Mouse (Mus musculus): ENCODE results near the gene Cd5.

Gene Cd5

DNA sequence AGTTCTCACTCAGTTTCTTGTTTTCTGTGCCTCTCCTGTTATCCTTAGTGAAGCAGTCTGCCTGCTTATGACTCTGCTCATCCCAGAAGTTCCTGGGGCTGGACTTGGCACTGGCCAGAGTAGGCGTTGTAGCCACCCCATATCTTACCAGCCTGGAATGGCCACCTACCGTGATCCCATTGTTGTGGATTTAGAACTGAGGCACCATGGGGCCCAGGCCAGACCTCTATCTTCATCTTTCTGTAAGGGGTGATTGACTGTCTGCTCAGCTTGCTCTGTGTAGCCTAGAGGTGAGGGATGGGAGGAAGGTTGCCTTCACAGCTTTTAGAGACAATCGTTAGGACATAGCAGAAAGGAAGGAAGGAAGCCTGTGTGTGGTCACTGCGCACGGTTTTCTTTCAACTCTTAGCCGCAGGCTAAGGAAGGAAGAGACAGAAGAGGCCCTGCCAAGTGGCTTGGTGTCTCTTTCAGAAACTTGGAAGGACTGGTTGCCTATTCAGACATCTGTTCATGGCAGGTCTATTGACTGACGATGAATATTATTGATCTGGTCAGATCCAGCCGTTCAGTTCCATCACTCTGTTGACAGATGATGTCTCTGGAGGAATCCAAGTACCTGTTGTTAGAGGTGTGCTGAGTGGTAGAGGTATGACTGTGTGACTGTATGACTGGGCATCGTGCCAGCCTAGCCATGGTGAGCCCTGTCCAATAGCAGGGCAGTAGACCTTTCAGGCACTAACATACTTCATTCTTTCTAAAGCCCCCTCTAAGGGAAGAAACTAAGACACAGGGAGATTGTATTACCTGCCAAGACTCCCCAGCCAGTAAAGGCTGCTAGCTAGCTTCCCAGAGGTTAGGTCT is 40.4 kb downstream of the Cd5 start:
- no peak for DNase-seq

DNA sequence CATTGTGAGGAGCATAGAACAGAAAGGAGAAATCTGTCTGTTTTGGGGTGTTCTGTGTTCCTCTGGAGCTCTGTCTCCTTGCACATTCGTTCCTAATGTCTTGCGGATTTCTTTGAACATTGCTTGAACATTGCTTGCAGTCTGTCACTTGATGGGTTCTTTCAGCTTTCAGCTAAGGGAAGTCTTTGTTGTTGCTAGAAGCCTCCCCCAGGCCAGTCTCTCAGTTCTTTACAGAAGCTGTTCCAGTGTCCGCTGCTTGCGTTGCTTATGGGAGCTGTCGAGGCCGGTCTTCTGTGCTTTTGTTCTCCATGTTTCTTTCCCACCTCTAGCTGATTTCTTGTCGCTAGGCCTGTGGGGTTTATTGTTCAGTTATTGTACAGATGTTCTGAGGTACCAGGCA is 43.0 kb downstream of the Cd5 start:
- no peak for DNase-seq

- no peak for DNase-seq
Observed at GRCm38 (mm10) chr19:10693926-10694682, 44.7 kb downstream of the Cd5 start.

- no peak for DNase-seq
Observed at GRCm38 (mm10) chr19:10692361-10692760, 46.4 kb downstream of the Cd5 start.

DNA sequence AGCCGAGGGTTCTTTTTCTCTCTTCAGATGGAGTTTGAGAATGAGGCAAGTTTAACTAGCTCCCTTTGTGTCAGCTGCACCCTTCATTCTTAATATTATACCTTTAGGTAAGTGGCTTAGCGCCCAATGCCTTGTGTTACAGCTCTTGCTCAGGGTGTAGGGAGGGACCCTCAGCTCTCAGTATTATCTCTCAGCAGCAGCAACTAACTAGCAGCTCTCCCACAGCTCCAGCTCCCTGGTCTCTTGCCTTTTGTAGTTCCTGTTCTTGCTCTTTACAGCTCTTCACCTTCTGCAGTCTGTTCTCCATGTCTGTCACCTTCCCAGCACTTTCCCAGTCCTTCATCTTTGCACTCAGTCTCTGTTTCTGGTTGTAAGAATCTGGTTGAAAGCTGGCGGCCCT is 47.1 kb downstream of the Cd5 start:
- no peak for DNase-seq

DNA sequence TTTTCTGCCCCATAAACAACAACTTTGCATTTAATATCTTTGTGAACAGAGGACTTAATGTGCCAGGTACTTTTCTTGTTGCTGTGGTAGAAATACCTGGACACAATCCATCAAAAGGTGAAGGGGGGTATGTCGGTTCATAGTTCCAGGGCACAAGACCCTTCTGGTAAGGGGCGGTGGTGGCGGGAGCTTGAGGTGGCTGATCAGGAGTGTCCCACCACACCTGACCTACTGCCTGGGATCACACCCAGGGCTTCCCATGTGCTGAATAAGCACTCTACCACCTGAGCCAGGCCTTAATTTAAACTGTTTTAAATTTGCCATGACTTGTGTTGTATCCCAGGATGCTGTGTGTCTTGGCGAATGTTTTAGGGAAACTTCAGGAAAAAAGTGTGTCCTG is 47.7 kb downstream of the Cd5 start:
- DNase-seq: no peak

DNA sequence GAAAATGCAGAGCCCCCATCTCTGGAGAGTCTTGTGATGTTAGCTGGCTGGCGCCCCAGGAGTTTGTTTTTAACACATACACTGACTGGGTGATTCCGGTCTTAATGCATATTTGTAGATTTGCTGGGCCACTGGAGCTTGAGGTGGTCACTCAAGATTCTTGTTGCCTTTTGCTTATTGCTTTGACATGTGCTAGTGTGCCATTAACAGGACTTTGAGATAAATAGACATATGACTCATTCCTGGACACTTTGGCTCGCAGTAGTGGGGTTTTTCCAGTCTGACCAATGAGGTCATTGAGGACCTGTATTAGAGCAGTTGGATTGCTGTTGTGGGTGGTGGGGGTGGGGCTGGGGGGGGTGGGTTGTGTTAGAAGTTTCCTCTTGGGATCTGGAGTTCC is 48.5 kb downstream of the Cd5 start:
- no peak for DNase-seq

GRCm38 (mm10) chr19:10689470-10690166 is 49.2 kb downstream of the Cd5 start:
- DNase-seq: no peak

DNA sequence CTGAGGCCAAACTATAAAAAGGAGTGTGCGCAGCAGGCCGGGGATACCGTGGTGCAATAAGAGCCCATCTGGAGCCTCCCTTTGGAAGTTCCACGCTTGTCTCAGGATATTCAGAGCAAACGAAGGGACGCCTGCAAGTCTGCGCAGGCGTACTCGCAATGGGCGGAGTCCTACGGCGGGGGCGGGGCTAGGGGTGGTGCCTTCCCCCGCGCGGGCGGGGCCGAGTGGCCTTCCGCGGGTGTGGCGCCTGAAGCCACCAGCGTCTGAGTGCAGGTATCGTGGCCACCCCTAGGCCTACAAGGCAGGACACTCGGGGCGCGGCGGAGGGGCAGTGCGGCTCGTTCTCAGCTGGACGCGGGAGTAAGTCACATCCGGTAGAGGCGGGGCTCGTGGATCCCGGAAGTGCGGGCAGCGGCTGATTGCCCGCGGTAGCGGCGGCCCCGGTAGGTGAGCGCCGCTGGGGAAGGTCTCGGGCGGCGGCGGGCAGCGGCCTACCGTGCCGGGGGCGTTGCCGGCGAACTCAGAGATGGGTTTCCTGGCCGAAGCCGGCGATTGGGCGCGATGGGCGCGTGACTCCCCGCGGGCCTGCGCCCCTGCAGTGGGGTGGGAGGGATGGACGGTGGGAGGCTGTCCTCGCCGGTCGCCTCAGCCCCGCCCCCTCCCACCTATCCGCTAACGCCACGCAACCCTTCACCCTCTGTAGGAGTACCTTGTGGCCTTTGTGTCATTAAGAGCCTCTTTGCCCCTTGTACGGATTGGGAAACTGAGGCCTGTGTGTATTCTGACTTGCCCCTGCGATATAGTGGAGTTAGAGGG is 50.1 kb downstream of the Cd5 start, which contains the start of gene Vps37c:
Vps37c (plus strand) TSS at position 199 of the 816 bp plus-strand sequence.
- peak; percentile 92 for DNase-seq

GRCm38 (mm10) chr19:10685727-10686126 is 53.1 kb downstream of the Cd5 start:
- DNase-seq: no peak

- no peak for DNase-seq
Observed at GRCm38 (mm10) chr19:10685081-10685480, 53.7 kb downstream of the Cd5 start.

- no peak for DNase-seq
Observed at GRCm38 (mm10) chr19:10681571-10681970, 57.2 kb downstream of the Cd5 start.

DNA sequence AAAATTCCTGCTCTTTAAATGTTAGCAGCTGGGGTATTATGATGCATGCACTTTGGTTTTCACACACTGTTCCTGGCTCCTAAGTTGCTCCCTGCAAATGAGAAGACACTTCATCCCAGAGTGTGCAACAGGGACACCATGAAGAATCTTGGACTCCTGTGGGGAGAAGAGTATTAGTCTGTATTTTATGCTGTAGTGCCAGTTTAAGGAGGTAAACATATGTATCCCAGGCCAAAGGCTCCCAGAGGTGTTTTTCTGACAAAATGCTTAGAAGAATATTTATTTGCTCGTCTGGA is 60.1 kb downstream of the Cd5 start:
- DNase-seq: no peak

- peak; percentile 91 for DNase-seq
Observed at GRCm38 (mm10) chr19:10677915-10678771, 60.7 kb downstream of the Cd5 start, which contains the start of gene Pga5. TSS of gene Pga5 (minus strand) at chr19:10678071.

DNA sequence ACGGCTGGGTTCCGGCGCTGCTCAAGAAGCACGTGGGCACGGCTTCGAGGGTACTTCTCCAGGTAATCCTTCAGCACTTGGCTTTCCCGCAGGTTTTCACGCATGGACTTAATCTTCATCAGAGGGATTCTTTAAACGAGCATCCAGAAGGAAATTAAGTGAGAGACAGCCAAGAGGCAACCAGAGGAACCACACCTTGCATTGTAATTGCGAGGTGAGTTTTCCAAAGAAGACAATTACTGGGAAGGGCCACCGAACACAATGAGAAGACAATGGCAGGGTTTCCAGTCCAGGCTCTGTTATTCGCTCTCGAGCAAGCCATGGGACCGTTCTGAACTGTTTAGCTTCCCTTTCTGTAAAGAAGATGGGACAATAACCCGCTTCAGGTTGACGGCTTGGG is 62.1 kb downstream of the Cd5 start:
- DNase-seq: no peak

DNA sequence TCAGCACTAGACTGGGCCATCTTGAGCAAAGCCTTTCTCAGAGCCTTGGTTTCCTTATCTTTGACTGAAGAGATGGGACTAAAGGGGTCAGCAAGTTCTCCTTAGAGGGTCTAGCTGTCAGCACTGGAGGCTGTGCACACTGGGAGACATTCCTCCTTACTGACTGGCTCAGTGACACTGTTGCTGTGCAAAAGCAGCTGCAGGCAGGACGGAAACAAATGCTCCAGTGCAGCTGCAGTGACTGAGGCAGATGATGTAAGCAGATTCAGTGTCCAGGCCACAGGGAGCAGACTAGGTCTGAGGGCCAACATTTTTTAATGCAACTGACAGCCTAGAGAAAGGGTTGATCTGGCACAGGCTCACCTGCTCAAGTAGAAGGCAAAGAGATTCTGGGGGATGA is 65.5 kb downstream of the Cd5 start:
- no peak for DNase-seq

DNA sequence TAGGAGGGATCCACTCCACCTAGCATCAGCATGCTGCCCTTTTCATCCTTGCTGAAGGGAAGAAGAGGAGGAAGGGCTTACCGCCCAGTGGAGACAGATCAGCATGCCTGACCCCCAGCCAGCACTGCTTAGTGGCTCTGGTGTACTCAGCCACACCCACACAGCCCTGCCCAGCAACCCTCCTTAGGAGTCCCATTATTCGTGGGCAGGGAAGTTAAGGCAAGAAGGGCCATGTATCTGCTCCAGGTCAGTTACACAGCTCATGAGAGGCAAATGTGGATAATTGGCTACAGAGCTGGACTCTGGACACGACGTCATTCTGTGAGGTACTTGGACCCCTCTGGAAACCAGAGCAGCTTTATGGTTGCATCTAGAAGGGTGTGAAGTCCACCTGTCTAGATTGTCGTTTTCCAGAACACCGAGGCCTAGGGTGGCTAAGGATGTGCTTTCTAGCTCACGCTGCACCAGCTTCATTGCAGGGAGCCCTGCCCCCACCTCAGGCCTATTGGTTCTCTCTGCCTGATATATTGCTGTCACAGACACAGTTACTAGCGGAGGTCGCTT is 66.9 kb downstream of the Cd5 start:
- no peak for DNase-seq

GRCm38 (mm10) chr19:10671319-10671718 is 67.5 kb downstream of the Cd5 start:
- DNase-seq: no peak
